Mouse (Mus musculus): ENCODE results near the gene Yars. TPM values are rescaled to one million over a fixed set of nuclear protein-coding genes. Genes with fewer than 3 reads are reported as not detected.
"Not testable (repeated sequence)": the region's sequence is repeated elsewhere in the genome, so short reads cannot be mapped to it uniquely, and the experiment has no call there.

Gene Yars
- polyA plus RNA-seq, 1 experiment from 2014 or later: 102 TPM

- Histone ChIP-seq H3K4me2 (replicated peaks; ENCODE audit: low read depth, low read length) (no peak overlapping the region), H3K36me3 (ENCODE audit: control insufficient read depth, insufficient read depth, low read length) (peaks cover 5% of the 10 kb centered on the region; the same call in 1 of the 2 replicates), H3K27ac (ENCODE audit: low read depth, low read length) (no peak overlapping the region), H3K4me1 (replicated peaks; ENCODE audit: control insufficient read depth, insufficient read depth, low read length) (no peaks in the 10 kb centered on the region), H3K9ac (ENCODE audit: low read depth, low read length) (no peak overlapping the region), H3K9me3 (ENCODE audit: control insufficient read depth, low read length) (no peaks in the 10 kb centered on the region), H3K4me3 (ENCODE audit: low read depth, low read length) (no peak overlapping the region), H3K27me3 (ENCODE audit: control insufficient read depth, insufficient read depth, low read length) (no peaks in the 10 kb centered on the region)
- DNase-seq (ENCODE audit: low spot score) (no peak), ATAC-seq (ENCODE audit: low FRiP score) (no peak)
- 93% methylated on average over 8 of the region's 8 CpGs for WGBS
These were observed 17.2 kb downstream of the Yars start for GRCm38 (mm10) chr4:129206792-129207191.

- Histone ChIP-seq H3K36me3 (ENCODE audit: control insufficient read depth, insufficient read depth, low read length) (peaks cover 11% of the 10 kb centered on the region), H3K9me3 (ENCODE audit: control insufficient read depth, low read length) (no peaks in the 10 kb centered on the region)
- peak; percentile 47 for DNase-seq (ENCODE audit: low spot score)
These were observed 19.9 kb downstream of the Yars start for GRCm38 (mm10) chr4:129209504-129209903.

GRCm38 (mm10) chr4:129211461-129211860 lies 21.9 kb downstream of the Yars start:
- H3K27me3 ChIP-seq (ENCODE audit: control insufficient read depth, insufficient read depth, low read length): no peaks in the 10 kb centered on the region
- H3K27ac ChIP-seq (ENCODE audit: low read depth, low read length): no peak overlapping the region
- H3K4me1 ChIP-seq (replicated peaks; ENCODE audit: control insufficient read depth, insufficient read depth, low read length): no peaks in the 10 kb centered on the region
- H3K9ac ChIP-seq (ENCODE audit: low read depth, low read length): no peak overlapping the region
- no peak overlapping the region for H3K4me3 ChIP-seq (ENCODE audit: low read depth, low read length)
- H3K4me2 ChIP-seq (replicated peaks; ENCODE audit: low read depth, low read length): no peak overlapping the region
- DNase-seq (ENCODE audit: low spot score) (no peak), ATAC-seq (ENCODE audit: low FRiP score) (no peak)
- H3K9me3 ChIP-seq (ENCODE audit: control insufficient read depth, low read length): no peaks in the 10 kb centered on the region
- 95% methylated on average over 4 of the region's 4 CpGs for whole genome bisulfite sequencing
- H3K36me3 ChIP-seq (ENCODE audit: control insufficient read depth, insufficient read depth, low read length): peaks cover 11% of the 10 kb centered on the region

More at GRCm38 (mm10) chr4:129209504-129209903, 19.9 kb downstream of the Yars start:
- Histone ChIP-seq H3K27ac (ENCODE audit: low read depth, low read length) (no peak overlapping the region), H3K9ac (ENCODE audit: low read depth, low read length) (no peak overlapping the region), H3K27me3 (ENCODE audit: control insufficient read depth, insufficient read depth, low read length) (no peaks in the 10 kb centered on the region), H3K4me3 (ENCODE audit: low read depth, low read length) (no peak overlapping the region), H3K4me2 (replicated peaks; ENCODE audit: low read depth, low read length) (no peak overlapping the region), H3K4me1 (replicated peaks; ENCODE audit: control insufficient read depth, insufficient read depth, low read length) (no peaks in the 10 kb centered on the region)
- ATAC-seq (ENCODE audit: low FRiP score): no peak
- WGBS: 64% methylated on average over 7 of the region's 7 CpGs

GRCm38 (mm10) chr4:129212486-129212885 lies 22.9 kb downstream of the Yars start:
- ATAC-seq (ENCODE audit: low FRiP score): not testable (repeated sequence)

GRCm38 (mm10) chr4:129218569-129219175 lies 29.1 kb downstream of the Yars start:
- Histone ChIP-seq H3K27ac (ENCODE audit: low read depth, low read length) (no peak overlapping the region), H3K4me2 (replicated peaks; ENCODE audit: low read depth, low read length) (no peak overlapping the region), H3K27me3 (ENCODE audit: control insufficient read depth, insufficient read depth, low read length) (no peaks in the 10 kb centered on the region), H3K4me1 (replicated peaks; ENCODE audit: control insufficient read depth, insufficient read depth, low read length) (peaks cover 8% of the 10 kb centered on the region), H3K4me3 (ENCODE audit: low read depth, low read length) (no peak overlapping the region), H3K9me3 (ENCODE audit: control insufficient read depth, low read length) (no peaks in the 10 kb centered on the region), H3K36me3 (ENCODE audit: control insufficient read depth, insufficient read depth, low read length) (peaks cover 17% of the 10 kb centered on the region), H3K9ac (ENCODE audit: low read depth, low read length) (no peak overlapping the region)
- DNase-seq (ENCODE audit: low spot score) (no peak), ATAC-seq (ENCODE audit: low FRiP score) (no peak)
- WGBS: 82% methylated on average over 7 of the region's 7 CpGs

More at GRCm38 (mm10) chr4:129212486-129212885, 22.9 kb downstream of the Yars start:
- H3K27me3 ChIP-seq (ENCODE audit: control insufficient read depth, insufficient read depth, low read length); H3K9ac ChIP-seq (ENCODE audit: low read depth, low read length); H3K4me2 ChIP-seq (replicated peaks; ENCODE audit: low read depth, low read length); DNase-seq (ENCODE audit: low spot score); H3K4me3 ChIP-seq (ENCODE audit: low read depth, low read length); H3K9me3 ChIP-seq (ENCODE audit: control insufficient read depth, low read length); H3K4me1 ChIP-seq (replicated peaks; ENCODE audit: control insufficient read depth, insufficient read depth, low read length); H3K27ac ChIP-seq (ENCODE audit: low read depth, low read length): not testable (repeated sequence)
- 68% methylated on average over 3 of the region's 3 CpGs for WGBS
- peaks cover 15% of the 10 kb centered on the region for H3K36me3 ChIP-seq (ENCODE audit: control insufficient read depth, insufficient read depth, low read length)

- Histone ChIP-seq H3K9me3 (ENCODE audit: control insufficient read depth, low read length) (no peaks in the 10 kb centered on the region), H3K4me1 (replicated peaks; ENCODE audit: control insufficient read depth, insufficient read depth, low read length) (peaks cover 9% of the 10 kb centered on the region), H3K4me2 (replicated peaks; ENCODE audit: low read depth, low read length) (no peak overlapping the region), H3K9ac (ENCODE audit: low read depth, low read length) (no peak overlapping the region), H3K36me3 (ENCODE audit: control insufficient read depth, insufficient read depth, low read length) (peaks cover 13% of the 10 kb centered on the region), H3K4me3 (ENCODE audit: low read depth, low read length) (no peak overlapping the region), H3K27ac (ENCODE audit: low read depth, low read length) (no peak overlapping the region), H3K27me3 (ENCODE audit: control insufficient read depth, insufficient read depth, low read length) (0 out of 2 replicates have a peak, but pooled peaks cover 2% of the 10 kb centered on the region)
- DNase-seq (ENCODE audit: low spot score): no peak
- WGBS: 87% methylated on average over 10 of the region's 10 CpGs
- ATAC-seq (ENCODE audit: low FRiP score): no peak
These were observed 29.6 kb downstream of the Yars start for GRCm38 (mm10) chr4:129219198-129219597.

- Histone ChIP-seq H3K9ac (ENCODE audit: low read depth, low read length) (no peak overlapping the region), H3K4me2 (replicated peaks; ENCODE audit: low read depth, low read length) (no peak overlapping the region), H3K27me3 (ENCODE audit: control insufficient read depth, insufficient read depth, low read length) (0 out of 2 replicates have a peak, but pooled peaks cover 2% of the 10 kb centered on the region), H3K27ac (ENCODE audit: low read depth, low read length) (no peak overlapping the region), H3K36me3 (ENCODE audit: control insufficient read depth, insufficient read depth, low read length) (peaks cover 13% of the 10 kb centered on the region; the same call in 1 of the 2 replicates), H3K4me3 (ENCODE audit: low read depth, low read length) (no peak overlapping the region), H3K9me3 (ENCODE audit: control insufficient read depth, low read length) (no peaks in the 10 kb centered on the region), H3K4me1 (replicated peaks; ENCODE audit: control insufficient read depth, insufficient read depth, low read length) (peaks cover 9% of the 10 kb centered on the region)
- ATAC-seq (ENCODE audit: low FRiP score) (no peak), DNase-seq (ENCODE audit: low spot score) (no peak)
- 82% methylated on average over 7 of the region's 7 CpGs for WGBS
These were observed 31.0 kb downstream of the Yars start for GRCm38 (mm10) chr4:129220376-129221089.

GRCm38 (mm10) chr4:129221097-129222010 lies 31.8 kb downstream of the Yars start:
- H3K27ac ChIP-seq (ENCODE audit: low read depth, low read length): no peak overlapping the region
- H3K4me1 ChIP-seq (replicated peaks; ENCODE audit: control insufficient read depth, insufficient read depth, low read length): peaks cover 13% of the 10 kb centered on the region
- DNase-seq (ENCODE audit: low spot score): no peak
- H3K4me2 ChIP-seq (replicated peaks; ENCODE audit: low read depth, low read length): no peak overlapping the region
- 79% methylated on average over 23 of the region's 23 CpGs for WGBS
- H3K9me3 ChIP-seq (ENCODE audit: control insufficient read depth, low read length): no peaks in the 10 kb centered on the region
- H3K36me3 ChIP-seq (ENCODE audit: control insufficient read depth, insufficient read depth, low read length): peaks cover 13% of the 10 kb centered on the region; the same call in 1 of the 2 replicates
- ATAC-seq (ENCODE audit: low FRiP score): no peak
- H3K27me3 ChIP-seq (ENCODE audit: control insufficient read depth, insufficient read depth, low read length): 0 out of 2 replicates have a peak, but pooled peaks cover 2% of the 10 kb centered on the region
- no peak overlapping the region for H3K4me3 ChIP-seq (ENCODE audit: low read depth, low read length)
- H3K9ac ChIP-seq (ENCODE audit: low read depth, low read length): no peak overlapping the region

All from hindbrain, embryonic 11.5 days (tissue).